Mouse (Mus musculus) midbrain, postnatal 0 days (tissue): ENCODE data around the gene Sirt6. TPM values are rescaled to one million over a fixed set of nuclear protein-coding genes. Genes with fewer than 3 reads are reported as not detected.

ENCODE experiments used
- ATAC-seq: fragments of 200-750 bp; cut with Nextera tagmentation; 2 replicates; pipeline ENCODE4 v1.8.0; 2017; ENCODE audit warnings: moderate number of reproducible peaks, mild to moderate bottlenecking, moderate TSS enrichment, moderate library complexity; ENCODE audit not compliant: low FRiP score
- DNase-seq: peaks from one replicate; pipeline ENCODE4 v3.0.0-alpha.2; 2015; ENCODE audit warnings: low spot score
- H3K27ac ChIP-seq: fragments of 300-500 bp; sonication (generic); 2 replicates; pipeline ENCODE4 v1.5.1; 2014; ENCODE audit warnings: low read depth, mild to moderate bottlenecking, low read length, mixed read lengths
- H3K27me3 ChIP-seq: fragments of 300-500 bp; sonication (generic); 2 replicates; pipeline ENCODE4 v1.6.1; 2014; ENCODE audit warnings: low read length, control low read depth, mixed read lengths; ENCODE audit not compliant: insufficient read depth
- H3K36me3 ChIP-seq: fragments of 300-500 bp; sonication (generic); 2 replicates; pipeline ENCODE4 v1.6.1; 2014; ENCODE audit warnings: low read length, control low read depth, mixed read lengths; ENCODE audit not compliant: insufficient read depth
- H3K4me1 ChIP-seq: fragments of 300-500 bp; sonication (generic); 2 replicates; pipeline ENCODE4 v1.6.1; 2014; ENCODE audit warnings: mild to moderate bottlenecking, control low read depth, antibody characterized with exemption, low read length, mixed read lengths; ENCODE audit not compliant: insufficient read depth
- H3K4me2 ChIP-seq: fragments of 300-500 bp; sonication (generic); 2 replicates; pipeline ENCODE4 v1.6.1; 2014; ENCODE audit warnings: low read depth, mild to moderate bottlenecking, low read length, mixed read lengths; ENCODE audit not compliant: poor library complexity, severe bottlenecking
- H3K4me3 ChIP-seq: fragments of 300-500 bp; sonication (generic); 2 replicates; pipeline ENCODE4 v1.5.1; 2014; ENCODE audit warnings: low read depth, mild to moderate bottlenecking, low read length, moderate library complexity
- H3K9ac ChIP-seq: fragments of 300-500 bp; sonication (generic); replicated peaks from 2 replicates; pipeline ENCODE4 v1.6.1; 2014; ENCODE audit warnings: mild to moderate bottlenecking, low read length, moderate library complexity, mixed read lengths; ENCODE audit not compliant: poor library complexity, severe bottlenecking
- H3K9me3 ChIP-seq: fragments of 300-500 bp; sonication (generic); 2 replicates; pipeline ENCODE4 v1.6.1; 2016; ENCODE audit warnings: low read length, control low read depth
- CTCF ChIP-seq: IDR thresholded peaks from 2 replicates; pipeline ENCODE4 v1.5.1; 2016; ENCODE audit warnings: antibody characterized with exemption, mild to moderate bottlenecking
- WGBS: fragments of 180-500 bp; shearing (Covaris S2); extraction: QIAGEN DNeasy Blood & Tissue Kit; methylation state at CpG from one replicate; pipeline ENCODE4 v1.1.7; 2014; 5-methylcytosine and 5-hydroxymethylcytosine counted together
- polyA plus RNA-seq: library from polyadenylated mRNA; unstranded; fragments of >200 nt; fragmentation: Nextera tagmentation; extraction: Ambion mirVana; gene quantifications from 2 replicates; pipeline ENCODE4 v1.2.1, GENCODE M21; 2015
- total RNA-seq: library from RNA; depleted of rRNA; stranded (reverse); fragments of >200 nt; gene quantifications from 2 replicates; pipeline ENCODE4 v1.2.3, GENCODE M21; 2014

The Sirt6 gene
- total and polyA plus RNA-seq, 2 experiments from 2014 or later, result 33.8 to 41.0 TPM

DNA sequence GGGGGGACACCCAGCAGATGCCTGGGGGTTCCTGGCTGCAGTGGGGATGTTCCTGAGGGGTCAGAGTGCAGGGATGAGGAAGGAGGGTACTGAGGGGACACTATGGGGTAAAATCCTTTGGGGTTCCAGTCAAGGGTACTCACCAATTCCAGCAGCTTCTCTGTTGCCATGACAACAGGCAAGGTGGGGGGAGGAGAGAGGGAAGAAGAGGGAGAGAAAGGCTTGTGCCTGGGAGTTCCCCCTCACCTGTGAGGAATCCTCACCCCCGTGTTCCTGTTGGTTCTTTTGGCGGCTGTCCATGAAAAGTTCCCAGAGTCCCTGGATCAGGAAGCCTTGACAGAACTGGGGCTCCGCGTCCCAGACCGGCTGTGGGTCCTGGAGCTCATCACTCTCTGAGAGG, 32.0 kb downstream of the Sirt6 start:
- Histone ChIP-seq H3K36me3 (no peaks in the 10 kb centered on the region), H3K4me3 (no peak overlapping the region), H3K27ac (no peak overlapping the region), H3K9ac (no peak overlapping the region), H3K27me3 (peaks cover 26% of the 10 kb centered on the region), H3K4me2 (no peak overlapping the region), H3K4me1 (peaks cover 19% of the 10 kb centered on the region; the same call in 1 of the 2 replicates), H3K9me3 (no peaks in the 10 kb centered on the region)
- ATAC-seq (no peak), DNase-seq (no peak)
- TF ChIP-seq CTCF, result no peak
- 45% methylated on average over 5 of the region's 5 CpGs for whole genome bisulfite sequencing

DNA sequence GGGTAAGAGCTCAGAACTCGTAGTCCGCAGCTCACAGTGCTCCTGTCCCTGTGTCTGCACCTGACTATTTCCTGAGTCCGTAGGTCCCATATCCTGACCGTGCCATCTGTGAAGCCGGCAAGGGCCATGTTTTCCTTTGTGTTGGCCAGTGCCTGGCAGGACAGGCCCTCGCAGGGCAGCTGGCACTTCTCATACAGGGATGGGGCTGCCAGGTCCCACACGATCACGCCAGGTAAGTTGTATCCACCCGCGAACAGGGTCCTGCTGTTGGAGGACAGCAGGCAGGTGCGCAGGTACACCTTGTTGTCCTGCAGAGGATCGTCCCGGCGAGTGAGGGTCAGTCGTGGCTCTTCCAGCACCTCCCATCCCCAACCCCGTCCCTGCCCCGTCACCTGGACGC, 33.7 kb downstream of the Sirt6 start:
- no peak overlapping the region for H3K4me2 ChIP-seq
- no peak overlapping the region for H3K4me3 ChIP-seq
- H3K27ac ChIP-seq, result no peak overlapping the region
- no peak for TF ChIP-seq CTCF
- peaks cover 18% of the 10 kb centered on the region; the same call in 1 of the 2 replicates for H3K4me1 ChIP-seq
- peaks cover 26% of the 10 kb centered on the region for H3K27me3 ChIP-seq
- 85% methylated on average over 18 of the region's 18 CpGs for WGBS
- H3K9me3 ChIP-seq, result no peaks in the 10 kb centered on the region
- H3K36me3 ChIP-seq, result peaks cover 2% of the 10 kb centered on the region; the same call in 1 of the 2 replicates
- no peak for ATAC-seq
- DNase-seq, result no peak
- no peak overlapping the region for H3K9ac ChIP-seq

DNA sequence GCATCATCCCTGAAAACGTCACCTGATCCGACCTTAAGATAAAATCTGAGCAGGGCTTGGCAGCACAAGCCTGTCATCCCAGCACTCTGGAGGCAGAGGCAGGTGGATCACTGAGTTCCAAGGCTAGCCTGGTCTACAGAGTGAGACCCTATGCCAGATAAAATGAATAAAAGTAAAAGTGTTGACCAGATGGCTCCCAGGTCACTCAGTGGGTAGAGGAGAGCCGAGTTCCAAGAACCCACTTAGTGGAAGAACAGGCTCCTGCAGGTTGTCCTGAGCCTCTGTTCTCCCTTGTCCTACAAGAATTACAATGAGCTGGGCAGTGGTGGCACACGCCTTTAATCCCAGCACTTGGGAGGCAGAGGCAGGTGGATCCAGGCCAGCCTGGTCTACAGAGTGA, 34.4 kb downstream of the Sirt6 start:
- Histone ChIP-seq H3K4me1 (peaks cover 18% of the 10 kb centered on the region; the same call in 1 of the 2 replicates), H3K27me3 (peaks cover 26% of the 10 kb centered on the region), H3K4me2 (no peak overlapping the region), H3K27ac (no peak overlapping the region), H3K9ac (no peak overlapping the region), H3K9me3 (no peaks in the 10 kb centered on the region), H3K4me3 (no peak overlapping the region), H3K36me3 (peaks cover 2% of the 10 kb centered on the region; the same call in 1 of the 2 replicates)
- TF ChIP-seq CTCF, result no peak
- DNase-seq (no peak), ATAC-seq (no peak)
- WGBS, result 66% methylated on average over 4 of the region's 4 CpGs

- Histone ChIP-seq H3K27ac (no peak overlapping the region), H3K4me3 (no peak overlapping the region), H3K9ac (no peak overlapping the region), H3K4me1 (peaks cover 18% of the 10 kb centered on the region; the same call in 1 of the 2 replicates), H3K9me3 (no peaks in the 10 kb centered on the region), H3K36me3 (peaks cover 4% of the 10 kb centered on the region; the same call in 1 of the 2 replicates), H3K4me2 (no peak overlapping the region), H3K27me3 (peaks cover 23% of the 10 kb centered on the region)
- DNase-seq (no peak), ATAC-seq (no peak)
- 79% methylated on average over 7 of the region's 7 CpGs for WGBS
- no peak for TF ChIP-seq CTCF
These were observed 35.0 kb downstream of the Sirt6 start for GRCm38 (mm10) chr10:81592631-81593030.

- peaks cover 23% of the 10 kb centered on the region for H3K27me3 ChIP-seq
- no peak for TF ChIP-seq CTCF
- DNase-seq, result no peak
- no peak for ATAC-seq
- H3K9me3 ChIP-seq, result no peaks in the 10 kb centered on the region
- peaks cover 13% of the 10 kb centered on the region; the same call in 1 of the 2 replicates for H3K4me1 ChIP-seq
- H3K4me3 ChIP-seq, result no peak overlapping the region
- WGBS, result 69% methylated on average over 9 of the region's 9 CpGs
- H3K36me3 ChIP-seq, result peaks cover 10% of the 10 kb centered on the region; the same call in 1 of the 2 replicates
- no peak overlapping the region for H3K4me2 ChIP-seq
- no peak overlapping the region for H3K9ac ChIP-seq
- no peak overlapping the region for H3K27ac ChIP-seq
These were observed 35.8 kb downstream of the Sirt6 start for GRCm38 (mm10) chr10:81591846-81592245.

DNA sequence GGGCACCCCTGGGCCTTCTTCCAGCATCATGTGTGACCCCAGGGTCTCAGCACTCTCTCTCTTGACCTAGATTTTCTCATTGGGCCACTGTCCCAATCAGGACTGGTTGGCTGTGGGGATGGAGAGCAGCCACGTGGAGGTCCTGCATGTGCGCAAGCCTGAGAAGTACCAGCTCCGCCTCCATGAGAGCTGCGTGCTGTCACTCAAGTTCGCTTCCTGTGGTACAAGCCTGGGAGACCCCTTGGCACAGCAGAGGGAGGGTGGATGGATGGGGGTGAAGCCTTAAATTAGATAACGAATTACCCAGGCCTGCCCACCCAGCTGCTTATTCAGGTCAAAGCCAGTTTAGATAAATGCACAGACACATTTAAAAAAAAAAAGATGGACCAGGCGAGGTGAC, 38.9 kb downstream of the Sirt6 start:
- 74% methylated on average over 7 of the region's 7 CpGs for WGBS
- TF ChIP-seq CTCF, result no peak

More for the DNA sequence above, 38.9 kb downstream of the Sirt6 start:
- Histone ChIP-seq H3K4me1 (no peaks in the 10 kb centered on the region), H3K27me3 (peaks cover 10% of the 10 kb centered on the region), H3K4me2 (no peak overlapping the region), H3K27ac (no peak overlapping the region), H3K36me3 (peaks cover 12% of the 10 kb centered on the region; the same call in 1 of the 2 replicates), H3K4me3 (no peak overlapping the region), H3K9ac (no peak overlapping the region), H3K9me3 (no peaks in the 10 kb centered on the region)
- ATAC-seq, result no peak
- no peak for DNase-seq
